Comparison of ENCODE assay signal across 11 mouse cellular contexts in the genomic region with DNA sequence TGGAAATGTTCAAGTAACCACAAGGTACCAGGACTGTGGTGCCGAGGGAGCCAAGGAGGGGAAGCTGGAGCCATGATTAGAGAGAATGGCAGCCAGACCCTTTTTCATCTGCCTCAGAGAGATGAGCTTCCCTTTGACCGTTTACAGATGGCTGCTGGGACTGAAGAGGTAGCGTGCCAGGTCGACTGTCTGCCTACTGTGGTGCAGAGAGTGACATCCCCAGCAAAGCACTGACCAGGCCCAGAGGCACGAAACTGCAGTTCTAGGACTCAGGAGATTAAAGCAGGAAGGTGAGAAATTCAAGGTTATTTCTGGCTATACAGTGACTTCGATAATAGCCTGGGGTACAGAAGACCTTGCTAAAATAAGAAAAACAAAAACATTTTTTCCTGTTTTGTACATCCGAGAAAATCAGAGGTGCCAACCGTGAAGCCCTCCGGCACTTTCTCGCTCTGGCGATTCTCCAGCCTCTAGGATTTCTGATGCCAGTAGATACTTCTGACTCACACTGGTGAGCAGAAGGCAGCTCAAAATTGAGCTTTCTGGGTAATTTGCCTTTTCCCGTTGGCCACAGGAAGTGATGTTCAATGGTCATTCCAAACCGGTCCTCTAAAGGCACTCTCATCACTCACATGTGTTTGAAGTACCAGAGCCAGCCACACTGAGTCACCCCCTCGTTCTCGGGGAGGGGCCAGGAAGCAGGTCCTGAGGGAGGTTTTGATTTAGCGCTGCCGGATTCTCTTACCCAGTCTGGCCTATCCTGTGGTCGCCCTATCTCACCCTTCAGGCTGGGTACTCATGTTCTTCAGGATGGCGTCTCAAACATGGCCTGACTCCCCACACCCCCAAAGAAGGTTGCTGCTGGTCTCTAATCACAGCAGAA. TPM values are rescaled to one million over a fixed set of nuclear protein-coding genes. Genes with fewer than 3 reads are reported as not detected.
DNase-seq lines count a peak whose midpoint lies in the region; ATAC-seq and TF ChIP-seq lines count a peak whose summit lies in the region.
"Had no signal": no experiment of that assay in that cellular context is flagged by ENCODE, and none has a peak within 500 bp of the region (broad histone marks: within the 10 kb centered on the region; RNA-seq: fewer than 3 reads in every experiment).

No protein-coding gene starts in this region.

- H3K27ac ChIP-seq in stomach, postnatal 0 days (replicated peaks): no peak overlapping the region
- H3K27ac ChIP-seq: midbrain, embryonic 10.5 days had no signal

- no peaks in the 10 kb centered on the region for H3K9me3 ChIP-seq in stomach, postnatal 0 days (ENCODE audit: control insufficient read depth, low read length)
- H3K9me3 ChIP-seq: midbrain, embryonic 10.5 days had no signal

- no peak overlapping the region for H3K9ac ChIP-seq in stomach, postnatal 0 days (ENCODE audit: low read length)

- H3K4me3 ChIP-seq in stomach, postnatal 0 days (ENCODE audit: low read depth, low read length): no peak overlapping the region
- H3K4me3 ChIP-seq: midbrain, embryonic 10.5 days had no signal

- no peak for ATAC-seq in cerebellum, adult (ENCODE audit: insufficient number of reproducible peaks, low FRiP score, low TSS enrichment)
- ATAC-seq in stomach, postnatal 0 days (ENCODE audit: low FRiP score, low TSS enrichment): no peak

- no peaks in the 10 kb centered on the region for H3K36me3 ChIP-seq in stomach, postnatal 0 days (ENCODE audit: control insufficient read depth, insufficient read depth, low read length)
- H3K36me3 ChIP-seq: midbrain, embryonic 10.5 days had no signal

- H3K27me3 ChIP-seq in stomach, postnatal 0 days (ENCODE audit: control insufficient read depth, insufficient read depth, low read length): no peaks in the 10 kb centered on the region
- H3K27me3 ChIP-seq: CH12.LX had no signal

- 58% methylated on average over 19 of the region's 19 CpGs for WGBS in stomach, postnatal 0 days

- TF ChIP-seq EP300 in stomach, postnatal 0 days (optimal IDR thresholded peaks at IDR 0.05): no peak

- H3K4me1 ChIP-seq in stomach, postnatal 0 days (replicated peaks; ENCODE audit: control insufficient read depth, insufficient read depth): no peaks in the 10 kb centered on the region
- H3K4me1 ChIP-seq: midbrain, embryonic 10.5 days had no signal

- H3K4me2 ChIP-seq in stomach, postnatal 0 days (replicated peaks; ENCODE audit: low read depth): no peak overlapping the region

- peak; percentile 12 for DNase-seq in cerebellum, adult 11-12 months
- peak; percentile 19 for DNase-seq in retina, postnatal 1 day
- no peak for DNase-seq in retina, embryonic 14.5 days (ENCODE audit: low spot score)
- peak; percentile 23 to 30 for DNase-seq in kidney, adult 8-10 months
- no peak for DNase-seq in stomach, postnatal 0 days (ENCODE audit: low spot score)
- DNase-seq in liver: no peak
- no peak for DNase-seq in spleen, postnatal 10 days (ENCODE audit: low spot score in 2 of 2)
- DNase-seq: gastrocnemius, postnatal 10 days had no signal

- 0 out of 2 replicates have a peak, but pooled peaks have one; percentile 9 for TF ChIP-seq CTCF in stomach, postnatal 0 days (IDR thresholded peaks at IDR 0.05; ENCODE audit: low read depth)

RNA-seq across cellular contexts. Expression of a gene that starts 11.9 kb away (rescaled TPM):
- 4.5 and 5.3 TPM in 2 replicates for polyA plus RNA-seq in stomach, postnatal 0 days (2015; fragmentation: Nextera tagmentation; extraction: Ambion mirVana)

RNA-seq across cellular contexts. Expression of a gene that starts 28.3 kb away (rescaled TPM):
- 16.5 and 21.7 TPM in 2 replicates for polyA plus RNA-seq in stomach, postnatal 0 days (2015; fragmentation: Nextera tagmentation; extraction: Ambion mirVana)

Comparison
In these comparisons a context has a peak if more than half of its experiments do, and no peak if none do; other contexts are left out.
1. DNase-seq: peak in cerebellum, adult 11-12 months (single experiment), retina, postnatal 1 day (single experiment) and kidney, adult 8-10 months (2 of 2); none in retina, embryonic 14.5 days (single experiment), stomach, postnatal 0 days (single experiment), liver (single experiment) and spleen, postnatal 10 days (0 of 2).